Comparison of ENCODE assay signal across 20 mouse cellular contexts in the genomic region with DNA sequence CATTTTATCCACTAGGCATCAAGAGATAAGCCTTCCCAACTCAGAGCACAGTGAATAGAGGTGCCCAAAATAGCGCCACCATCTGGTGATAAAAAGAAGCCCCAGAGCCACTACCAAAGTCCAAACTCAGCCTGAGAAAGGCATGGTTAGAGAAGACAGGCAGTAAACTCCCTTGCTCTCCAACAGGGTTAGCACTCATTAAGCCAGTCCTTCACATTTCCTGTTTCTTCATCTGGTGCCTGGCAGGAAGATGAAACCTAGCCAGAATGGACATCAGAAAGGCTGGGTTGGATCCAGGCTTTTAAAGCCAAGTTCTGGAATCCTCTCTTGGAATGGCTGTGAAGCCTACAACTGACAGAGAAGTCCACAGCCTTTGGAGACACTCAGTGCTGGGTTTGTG.
DNase-seq lines count a peak whose midpoint lies in the region; ATAC-seq and TF ChIP-seq lines count a peak whose summit lies in the region.
"Had no signal": no experiment of that assay in that cellular context is flagged by ENCODE, and none has a peak within 500 bp of the region (broad histone marks: within the 10 kb centered on the region; RNA-seq: fewer than 3 reads in every experiment).

No protein-coding gene starts in this region.

- H3K9ac ChIP-seq in kidney, postnatal 0 days (ENCODE audit: low read depth, low read length): no peak overlapping the region
- no peak overlapping the region for H3K9ac ChIP-seq in hindbrain, embryonic 12.5 days
- H3K9ac ChIP-seq in forebrain, embryonic 15.5 days (replicated peaks): no peak overlapping the region
- H3K9ac ChIP-seq: embryonic facial prominence, embryonic 13.5 days; heart, embryonic 12.5 days; lung, embryonic 15.5 days had no signal

- whole genome bisulfite sequencing in kidney, postnatal 0 days: 29% methylated on average over 1 of the region's 1 CpGs
- 46% methylated on average over 1 of the region's 1 CpGs for WGBS in hindbrain, embryonic 12.5 days
- 15% methylated on average over 1 of the region's 1 CpGs for WGBS in forebrain, embryonic 15.5 days

- no peaks in the 10 kb centered on the region for H3K4me1 ChIP-seq in kidney, postnatal 0 days (replicated peaks; ENCODE audit: insufficient read depth, low read length)
- H3K4me1 ChIP-seq in E14TG2a.4 (replicated peaks; ENCODE audit: low read depth, low read length): no peaks in the 10 kb centered on the region
- H3K4me1 ChIP-seq in hindbrain, embryonic 12.5 days: no peaks in the 10 kb centered on the region
- no peaks in the 10 kb centered on the region for H3K4me1 ChIP-seq in forebrain, embryonic 15.5 days
- H3K4me1 ChIP-seq: embryonic facial prominence, embryonic 13.5 days; heart, embryonic 12.5 days; lung, embryonic 15.5 days; midbrain, embryonic 10.5 days had no signal

- no peak overlapping the region for H3K27ac ChIP-seq in kidney, postnatal 0 days
- H3K27ac ChIP-seq in hindbrain, embryonic 12.5 days: no peak overlapping the region
- no peak overlapping the region for H3K27ac ChIP-seq in forebrain, embryonic 15.5 days (replicated peaks)
- H3K27ac ChIP-seq: embryonic facial prominence, embryonic 13.5 days; hindbrain, postnatal 0 days; lung, embryonic 15.5 days; midbrain, embryonic 10.5 days had no signal

- H3K4me3 ChIP-seq in kidney, postnatal 0 days (replicated peaks; ENCODE audit: low read depth, low read length): no peak overlapping the region
- no peak overlapping the region for H3K4me3 ChIP-seq in E14TG2a.4 (replicated peaks; ENCODE audit: low read length)
- H3K4me3 ChIP-seq in hindbrain, embryonic 12.5 days: no peak overlapping the region
- no peak overlapping the region for H3K4me3 ChIP-seq in forebrain, embryonic 15.5 days
- H3K4me3 ChIP-seq: embryonic facial prominence, embryonic 13.5 days; heart, embryonic 12.5 days; lung, embryonic 15.5 days; midbrain, embryonic 10.5 days had no signal

- H3K9me3 ChIP-seq in kidney, postnatal 0 days (replicated peaks; ENCODE audit: low read length): no peaks in the 10 kb centered on the region
- no peaks in the 10 kb centered on the region for H3K9me3 ChIP-seq in E14TG2a.4 (ENCODE audit: low read length)
- no peaks in the 10 kb centered on the region for H3K9me3 ChIP-seq in hindbrain, embryonic 12.5 days (replicated peaks)
- H3K9me3 ChIP-seq in forebrain, embryonic 15.5 days: no peaks in the 10 kb centered on the region
- H3K9me3 ChIP-seq: embryonic facial prominence, embryonic 13.5 days; heart, embryonic 12.5 days; lung, embryonic 15.5 days; midbrain, embryonic 10.5 days had no signal

- H3K4me2 ChIP-seq in kidney, postnatal 0 days (ENCODE audit: low read length): no peak overlapping the region
- no peak overlapping the region for H3K4me2 ChIP-seq in hindbrain, embryonic 12.5 days (replicated peaks)
- H3K4me2 ChIP-seq in forebrain, embryonic 15.5 days (replicated peaks): no peak overlapping the region
- H3K4me2 ChIP-seq: embryonic facial prominence, embryonic 13.5 days; heart, embryonic 12.5 days; lung, embryonic 15.5 days had no signal

- ATAC-seq in kidney, postnatal 0 days (replicated peaks; ENCODE audit: low FRiP score, low read depth): no peak
- no peak for ATAC-seq in hindbrain, embryonic 12.5 days (ENCODE audit: low FRiP score)
- ATAC-seq in forebrain, embryonic 15.5 days (replicated peaks): no peak
- ATAC-seq: hindbrain, postnatal 0 days had no signal

- TF ChIP-seq CTCF in kidney, postnatal 0 days (IDR thresholded peaks at IDR 0.05; ENCODE audit: low read depth): peak; percentile 8; the same call in 1 of the 2 replicates
- peak; percentile 15; the same call in 1 of the 2 replicates for TF ChIP-seq CTCF in E14TG2a.4 (conservative IDR thresholded peaks at IDR 0.05; ENCODE audit: low read length)

- H3K27me3 ChIP-seq in kidney, postnatal 0 days (ENCODE audit: insufficient read depth, low read length): no peaks in the 10 kb centered on the region
- H3K27me3 ChIP-seq in E14TG2a.4 (ENCODE audit: insufficient read depth, low read length): no peaks in the 10 kb centered on the region
- H3K27me3 ChIP-seq in hindbrain, embryonic 12.5 days: no peaks in the 10 kb centered on the region
- H3K27me3 ChIP-seq in forebrain, embryonic 15.5 days: no peaks in the 10 kb centered on the region
- H3K27me3 ChIP-seq: embryonic facial prominence, embryonic 13.5 days; heart, embryonic 12.5 days; lung, embryonic 15.5 days had no signal

- no peaks in the 10 kb centered on the region for H3K36me3 ChIP-seq in kidney, postnatal 0 days (ENCODE audit: insufficient read depth, low read length)
- H3K36me3 ChIP-seq in E14TG2a.4 (ENCODE audit: insufficient read depth, low read length): no peaks in the 10 kb centered on the region
- H3K36me3 ChIP-seq in hindbrain, embryonic 12.5 days: no peaks in the 10 kb centered on the region
- no peaks in the 10 kb centered on the region for H3K36me3 ChIP-seq in forebrain, embryonic 15.5 days
- H3K36me3 ChIP-seq: embryonic facial prominence, embryonic 13.5 days; heart, embryonic 12.5 days; lung, embryonic 15.5 days; midbrain, embryonic 10.5 days had no signal

- no peak for DNase-seq in kidney, postnatal 0 days (ENCODE audit: low spot score)
- DNase-seq in kidney, postnatal 36 days: no peak
- DNase-seq in brain, adult 2 months (ENCODE audit: low read depth, low spot score): peak; percentile 98
- DNase-seq in cerebellum, adult 9-11 months: peak; percentile 94
- DNase-seq in thymus, adult 18-20 months: no peak
- DNase-seq: adrenal gland, adult 2 months; gastrocnemius, postnatal 25 days; kidney, adult 11 months; kidney, postnatal 14 days; liver; right cerebral cortex, postnatal 14 days; thymus, postnatal 36 days had no signal

Comparison
In these comparisons a context has a peak if more than half of its experiments do, and no peak if none do; other contexts are left out.
1. DNase-seq: peak in brain, adult 2 months (single experiment) and cerebellum, adult 9-11 months (single experiment); none in kidney, postnatal 0 days (single experiment), kidney, postnatal 36 days (0 of 2) and thymus, adult 18-20 months (0 of 2).